Mouse (Mus musculus) stomach, postnatal 0 days (tissue): Measurements from ENCODE around the gene P2rx3. TPM values are rescaled to one million over a fixed set of nuclear protein-coding genes. Genes with fewer than 3 reads are reported as not detected.

Experiments
- ATAC-seq: fragments of 200-750 bp; cut with Nextera tagmentation; 2 replicates; pipeline ENCODE4 v1.8.0; 2017; ENCODE audit not compliant: low FRiP score, low TSS enrichment
- DNase-seq: peaks from one replicate; pipeline ENCODE4 v3.0.0-alpha.2; 2016; ENCODE audit warnings: low spot score
- H3K27ac ChIP-seq: fragments of 300-500 bp; sonication (generic); replicated peaks from 2 replicates; pipeline ENCODE4 v1.5.1; 2014; ENCODE audit warnings: mild to moderate bottlenecking, control low read depth
- H3K27me3 ChIP-seq: fragments of 300-500 bp; sonication (generic); 2 replicates; pipeline ENCODE4 v1.6.1; 2014; ENCODE audit warnings: low read length; ENCODE audit not compliant: control insufficient read depth, insufficient read depth
- H3K36me3 ChIP-seq: fragments of 300-500 bp; sonication (generic); 2 replicates; pipeline ENCODE4 v1.6.1; 2014; ENCODE audit warnings: low read length, mixed read lengths; ENCODE audit not compliant: control insufficient read depth, insufficient read depth
- H3K4me1 ChIP-seq: fragments of 300-500 bp; sonication (generic); replicated peaks from 2 replicates; pipeline ENCODE4 v1.6.1; 2014; ENCODE audit warnings: antibody characterized with exemption; ENCODE audit not compliant: control insufficient read depth, insufficient read depth
- H3K4me2 ChIP-seq: fragments of 300-500 bp; sonication (generic); replicated peaks from 2 replicates; pipeline ENCODE4 v1.6.1; 2014; ENCODE audit warnings: low read depth, mild to moderate bottlenecking, control low read depth, moderate library complexity
- H3K4me3 ChIP-seq: fragments of 300-500 bp; sonication (generic); 2 replicates; pipeline ENCODE4 v1.5.1; 2014; ENCODE audit warnings: low read depth, low read length, control low read depth
- H3K9ac ChIP-seq: fragments of 300-500 bp; sonication (generic); 2 replicates; pipeline ENCODE4 v1.6.1; 2014; ENCODE audit warnings: mild to moderate bottlenecking, low read length, control low read depth, mixed read lengths
- H3K9me3 ChIP-seq: fragments of 300-500 bp; sonication (generic); 2 replicates; pipeline ENCODE4 v1.6.1; 2016; ENCODE audit warnings: low read length; ENCODE audit not compliant: control insufficient read depth
- CTCF ChIP-seq: IDR thresholded peaks from 2 replicates; pipeline ENCODE4 v1.5.1; 2016; ENCODE audit warnings: antibody characterized with exemption, low read depth, mild to moderate bottlenecking, moderate library complexity
- EP300 ChIP-seq: optimal IDR thresholded peaks from 2 replicates; pipeline ENCODE3; 2016; ENCODE audit warnings: antibody characterized with exemption
- WGBS: fragments of 180-500 bp; shearing (Covaris S2); extraction: QIAGEN DNeasy Blood & Tissue Kit; methylation state at CpG from one replicate; pipeline ENCODE4 v1.1.7; 2014; 5-methylcytosine and 5-hydroxymethylcytosine counted together
- polyA plus RNA-seq: library from polyadenylated mRNA; unstranded; fragments of >200 nt; fragmentation: Nextera tagmentation; extraction: Ambion mirVana; gene quantifications from 2 replicates; pipeline ENCODE4 v1.2.1, GENCODE M21; 2015

P2rx3 gene
- polyA plus RNA-seq, 1 experiment from 2014 or later = 0.62 TPM

- Histone ChIP-seq H3K27me3 (no peaks in the 10 kb centered on the region), H3K4me2 (peak overlapping the region; percentile 77), H3K9me3 (no peaks in the 10 kb centered on the region), H3K4me3 (peak overlapping the region; percentile 62), H3K9ac (peak overlapping the region; percentile 73), H3K4me1 (0 out of 2 replicates have a peak, but pooled peaks cover 6% of the 10 kb centered on the region), H3K27ac (peak overlapping the region; percentile 96), H3K36me3 (peaks cover 19% of the 10 kb centered on the region)
- no peak for TF ChIP-seq EP300
- TF ChIP-seq CTCF = no peak
- DNase-seq = peak; percentile 83
- 0% methylated on average over 21 of the region's 44 CpGs for WGBS
- peak; percentile 38 for ATAC-seq
Measured at GRCm38 (mm10) chr2:85048168-85048751, 11.0 kb upstream of the P2rx3 start.

GRCm38 (mm10) chr2:85047596-85048167, 10.4 kb upstream of the P2rx3 start, which contains the start of gene Tnks1bp1:
Gene Tnks1bp1, plus strand, starts transcription at chr2:85048022.
- H3K9me3 ChIP-seq = no peaks in the 10 kb centered on the region
- no peak for TF ChIP-seq CTCF
- no peak for TF ChIP-seq EP300
- H3K4me3 ChIP-seq = peak within 1 kb of the TSS; percentile 62
- peaks cover 19% of the 10 kb centered on the region for H3K36me3 ChIP-seq
- peak within 1 kb of the TSS; percentile 77 for H3K4me2 ChIP-seq
- peak within 1 kb of the TSS; percentile 73 for H3K9ac ChIP-seq
- peak within 1 kb of the TSS; percentile 96 for H3K27ac ChIP-seq
- H3K4me1 ChIP-seq = 0 out of 2 replicates have a peak, but pooled peaks cover 6% of the 10 kb centered on the region
- DNase-seq = peak; percentile 98
- WGBS = under 1% methylated on average over 39 of the region's 42 CpGs
- peak; percentile 86 for ATAC-seq
- H3K27me3 ChIP-seq = no peaks in the 10 kb centered on the region

GRCm38 (mm10) chr2:85047081-85047480, 9.8 kb upstream of the P2rx3 start:
- Histone ChIP-seq H3K36me3 (peaks cover 23% of the 10 kb centered on the region), H3K9me3 (no peaks in the 10 kb centered on the region), H3K27me3 (no peaks in the 10 kb centered on the region), H3K27ac (peak overlapping the region; percentile 96), H3K9ac (0 out of 2 replicates have a peak overlapping the region, but pooled peaks have one; percentile 73), H3K4me3 (peak overlapping the region; percentile 62), H3K4me2 (peak overlapping the region; percentile 77), H3K4me1 (0 out of 2 replicates have a peak, but pooled peaks cover 6% of the 10 kb centered on the region)
- TF ChIP-seq CTCF (no peak), EP300 (no peak)
- ATAC-seq = no peak
- DNase-seq = peak; percentile 52
- 35% methylated on average over 10 of the region's 10 CpGs for WGBS

GRCm38 (mm10) chr2:85046222-85046621, 9.0 kb upstream of the P2rx3 start:
- WGBS = 79% methylated on average over 8 of the region's 8 CpGs
- DNase-seq (no peak), ATAC-seq (no peak)
- H3K9me3 ChIP-seq = no peaks in the 10 kb centered on the region
- H3K27me3 ChIP-seq = no peaks in the 10 kb centered on the region
- H3K4me2 ChIP-seq = no peak overlapping the region
- peaks cover 24% of the 10 kb centered on the region for H3K36me3 ChIP-seq
- H3K27ac ChIP-seq = peak overlapping the region; percentile 96
- H3K9ac ChIP-seq = no peak overlapping the region
- H3K4me3 ChIP-seq = no peak overlapping the region
- 0 out of 2 replicates have a peak, but pooled peaks cover 6% of the 10 kb centered on the region for H3K4me1 ChIP-seq
- TF ChIP-seq CTCF (no peak), EP300 (no peak)

- DNase-seq (no peak), ATAC-seq (no peak)
- WGBS = 88% methylated on average over 7 of the region's 7 CpGs
- no peak overlapping the region for H3K4me3 ChIP-seq
- H3K4me2 ChIP-seq = no peak overlapping the region
- H3K27me3 ChIP-seq = no peaks in the 10 kb centered on the region
- TF ChIP-seq CTCF (no peak), EP300 (no peak)
- H3K9me3 ChIP-seq = no peaks in the 10 kb centered on the region
- H3K27ac ChIP-seq = no peak overlapping the region
- peaks cover 39% of the 10 kb centered on the region for H3K36me3 ChIP-seq
- no peak overlapping the region for H3K9ac ChIP-seq
- H3K4me1 ChIP-seq = 0 out of 2 replicates have a peak, but pooled peaks cover 4% of the 10 kb centered on the region
Measured at GRCm38 (mm10) chr2:85043623-85044022, 6.4 kb upstream of the P2rx3 start.

GRCm38 (mm10) chr2:85038336-85038735, 1.1 kb upstream of the P2rx3 start:
- WGBS = 71% methylated on average over 13 of the region's 13 CpGs
- H3K9ac ChIP-seq = peak overlapping the region; percentile 94

More at GRCm38 (mm10) chr2:85038336-85038735, 1.1 kb upstream of the P2rx3 start:
- Histone ChIP-seq H3K4me3 (peak overlapping the region; percentile 83), H3K4me2 (peak overlapping the region; percentile 80), H3K4me1 (no peaks in the 10 kb centered on the region), H3K27me3 (no peaks in the 10 kb centered on the region), H3K36me3 (peaks cover 25% of the 10 kb centered on the region), H3K27ac (0 out of 2 replicates have a peak overlapping the region, but pooled peaks have one; percentile 89), H3K9me3 (no peaks in the 10 kb centered on the region)
- no peak for TF ChIP-seq CTCF
- no peak for TF ChIP-seq EP300
- no peak for DNase-seq
- no peak for ATAC-seq
